Mouse (Mus musculus): ENCODE measurements around the gene Srsf3. TPM values are rescaled to one million over a fixed set of nuclear protein-coding genes. Genes with fewer than 3 reads are reported as not detected.
"Not testable (repeated sequence)": the region's sequence is repeated elsewhere in the genome, so short reads cannot be mapped to it uniquely, and the experiment has no call there.

Gene Srsf3
- polyA plus RNA-seq, 1 experiment from 2014 or later, result 532 TPM

GRCm38 (mm10) chr17:29060946-29061345, 28.5 kb downstream of the Srsf3 start:
- H3K4me1 ChIP-seq (replicated peaks; ENCODE audit: control insufficient read depth, insufficient read depth, low read length), result peaks cover 8% of the 10 kb centered on the region; the same call in 1 of the 2 replicates
- no peaks in the 10 kb centered on the region for H3K27me3 ChIP-seq (replicated peaks; ENCODE audit: control insufficient read depth, insufficient read depth, low read length)
- ATAC-seq (replicated peaks; ENCODE audit: low FRiP score), result no peak
- no peaks in the 10 kb centered on the region for H3K36me3 ChIP-seq (ENCODE audit: control insufficient read depth, insufficient read depth, low read length)
- no peak overlapping the region for H3K9ac ChIP-seq (ENCODE audit: low read depth, low read length)
- no peak overlapping the region for H3K27ac ChIP-seq (ENCODE audit: low read depth, low read length)
- no peak overlapping the region for H3K4me3 ChIP-seq (ENCODE audit: low read depth, low read length)
- no peak overlapping the region for H3K4me2 ChIP-seq
- DNase-seq (ENCODE audit: low spot score), result no peak
- WGBS, result 81% methylated on average over 9 of the region's 9 CpGs
- H3K9me3 ChIP-seq (ENCODE audit: control insufficient read depth, low read length), result no peaks in the 10 kb centered on the region

- no peak overlapping the region for H3K9ac ChIP-seq (ENCODE audit: low read depth, low read length)
- H3K9me3 ChIP-seq (ENCODE audit: control insufficient read depth, low read length), result no peaks in the 10 kb centered on the region
- ATAC-seq (replicated peaks; ENCODE audit: low FRiP score) (no peak), DNase-seq (ENCODE audit: low spot score) (no peak)
- WGBS, result 58% methylated on average over 13 of the region's 13 CpGs
- no peak overlapping the region for H3K27ac ChIP-seq (ENCODE audit: low read depth, low read length)
- no peak overlapping the region for H3K4me2 ChIP-seq
- no peaks in the 10 kb centered on the region for H3K36me3 ChIP-seq (ENCODE audit: control insufficient read depth, insufficient read depth, low read length)
- H3K4me1 ChIP-seq (replicated peaks; ENCODE audit: control insufficient read depth, insufficient read depth, low read length), result no peaks in the 10 kb centered on the region; the same call in 1 of the 2 replicates
- H3K27me3 ChIP-seq (replicated peaks; ENCODE audit: control insufficient read depth, insufficient read depth, low read length), result no peaks in the 10 kb centered on the region
- H3K4me3 ChIP-seq (ENCODE audit: low read depth, low read length), result no peak overlapping the region
Measured at GRCm38 (mm10) chr17:29062119-29063035, 29.9 kb downstream of the Srsf3 start.

GRCm38 (mm10) chr17:29063121-29063987, 30.9 kb downstream of the Srsf3 start:
- H3K9me3 ChIP-seq (ENCODE audit: control insufficient read depth, low read length), result no peaks in the 10 kb centered on the region
- no peak overlapping the region for H3K4me3 ChIP-seq (ENCODE audit: low read depth, low read length)
- H3K9ac ChIP-seq (ENCODE audit: low read depth, low read length), result no peak overlapping the region
- no peaks in the 10 kb centered on the region; the same call in 1 of the 2 replicates for H3K4me1 ChIP-seq (replicated peaks; ENCODE audit: control insufficient read depth, insufficient read depth, low read length)
- H3K36me3 ChIP-seq (ENCODE audit: control insufficient read depth, insufficient read depth, low read length), result no peaks in the 10 kb centered on the region
- ATAC-seq (replicated peaks; ENCODE audit: low FRiP score) (no peak), DNase-seq (ENCODE audit: low spot score) (no peak)
- WGBS, result 54% methylated on average over 8 of the region's 8 CpGs
- H3K27me3 ChIP-seq (replicated peaks; ENCODE audit: control insufficient read depth, insufficient read depth, low read length), result no peaks in the 10 kb centered on the region
- H3K4me2 ChIP-seq, result no peak overlapping the region
- H3K27ac ChIP-seq (ENCODE audit: low read depth, low read length), result no peak overlapping the region

- 84% methylated on average over 2 of the region's 2 CpGs for WGBS
- no peaks in the 10 kb centered on the region for H3K27me3 ChIP-seq (replicated peaks; ENCODE audit: control insufficient read depth, insufficient read depth, low read length)
Measured at GRCm38 (mm10) chr17:29063988-29064285, 31.5 kb downstream of the Srsf3 start.

GRCm38 (mm10) chr17:29065245-29065940, 33.0 kb downstream of the Srsf3 start:
- no peaks in the 10 kb centered on the region for H3K4me1 ChIP-seq (replicated peaks; ENCODE audit: control insufficient read depth, insufficient read depth, low read length)
- H3K36me3 ChIP-seq (ENCODE audit: control insufficient read depth, insufficient read depth, low read length), result no peaks in the 10 kb centered on the region
- no peak overlapping the region for H3K4me3 ChIP-seq (ENCODE audit: low read depth, low read length)
- H3K9me3 ChIP-seq (ENCODE audit: control insufficient read depth, low read length), result no peaks in the 10 kb centered on the region
- WGBS, result 76% methylated on average over 21 of the region's 21 CpGs
- no peak for ATAC-seq (replicated peaks; ENCODE audit: low FRiP score)
- H3K27ac ChIP-seq (ENCODE audit: low read depth, low read length), result no peak overlapping the region
- H3K4me2 ChIP-seq, result no peak overlapping the region
- H3K9ac ChIP-seq (ENCODE audit: low read depth, low read length), result no peak overlapping the region
- no peak for DNase-seq (ENCODE audit: low spot score)
- H3K27me3 ChIP-seq (replicated peaks; ENCODE audit: control insufficient read depth, insufficient read depth, low read length), result no peaks in the 10 kb centered on the region

More at GRCm38 (mm10) chr17:29063988-29064285, 31.5 kb downstream of the Srsf3 start:
- no peak for ATAC-seq (replicated peaks; ENCODE audit: low FRiP score)
- Histone ChIP-seq H3K4me3 (ENCODE audit: low read depth, low read length) (no peak overlapping the region), H3K9ac (ENCODE audit: low read depth, low read length) (no peak overlapping the region), H3K36me3 (ENCODE audit: control insufficient read depth, insufficient read depth, low read length) (no peaks in the 10 kb centered on the region), H3K4me2 (no peak overlapping the region), H3K27ac (ENCODE audit: low read depth, low read length) (no peak overlapping the region), H3K9me3 (ENCODE audit: control insufficient read depth, low read length) (no peaks in the 10 kb centered on the region), H3K4me1 (replicated peaks; ENCODE audit: control insufficient read depth, insufficient read depth, low read length) (no peaks in the 10 kb centered on the region)
- DNase-seq (ENCODE audit: low spot score), result no peak

- Histone ChIP-seq H3K27me3 (replicated peaks; ENCODE audit: control insufficient read depth, insufficient read depth, low read length) (no peaks in the 10 kb centered on the region), H3K9ac (ENCODE audit: low read depth, low read length) (no peak overlapping the region), H3K4me1 (replicated peaks; ENCODE audit: control insufficient read depth, insufficient read depth, low read length) (no peaks in the 10 kb centered on the region), H3K4me2 (no peak overlapping the region), H3K9me3 (ENCODE audit: control insufficient read depth, low read length) (no peaks in the 10 kb centered on the region), H3K4me3 (ENCODE audit: low read depth, low read length) (no peak overlapping the region), H3K36me3 (ENCODE audit: control insufficient read depth, insufficient read depth, low read length) (no peaks in the 10 kb centered on the region), H3K27ac (ENCODE audit: low read depth, low read length) (no peak overlapping the region)
- WGBS, result 90% methylated on average over 3 of the region's 3 CpGs
- DNase-seq (ENCODE audit: low spot score), result no peak
- no peak for ATAC-seq (replicated peaks; ENCODE audit: low FRiP score)
Measured at GRCm38 (mm10) chr17:29065971-29066370, 33.5 kb downstream of the Srsf3 start.

- not testable (repeated sequence) for H3K4me3 ChIP-seq (ENCODE audit: low read depth, low read length); ATAC-seq (replicated peaks; ENCODE audit: low FRiP score); H3K9me3 ChIP-seq (ENCODE audit: control insufficient read depth, low read length)
Measured at GRCm38 (mm10) chr17:29067416-29067815, 35.0 kb downstream of the Srsf3 start.

GRCm38 (mm10) chr17:29067847-29068246, 35.4 kb downstream of the Srsf3 start:
- Histone ChIP-seq H3K9ac (ENCODE audit: low read depth, low read length) (no peak overlapping the region), H3K4me1 (replicated peaks; ENCODE audit: control insufficient read depth, insufficient read depth, low read length) (no peaks in the 10 kb centered on the region), H3K36me3 (ENCODE audit: control insufficient read depth, insufficient read depth, low read length) (no peaks in the 10 kb centered on the region), H3K27ac (ENCODE audit: low read depth, low read length) (no peak overlapping the region), H3K9me3 (ENCODE audit: control insufficient read depth, low read length) (no peaks in the 10 kb centered on the region), H3K27me3 (replicated peaks; ENCODE audit: control insufficient read depth, insufficient read depth, low read length) (0 out of 2 replicates have a peak, but pooled peaks cover 1% of the 10 kb centered on the region), H3K4me2 (no peak overlapping the region), H3K4me3 (ENCODE audit: low read depth, low read length) (no peak overlapping the region)
- no peak for DNase-seq (ENCODE audit: low spot score)
- WGBS, result 39% methylated on average over 5 of the region's 5 CpGs
- no peak for ATAC-seq (replicated peaks; ENCODE audit: low FRiP score)

More at GRCm38 (mm10) chr17:29067416-29067815, 35.0 kb downstream of the Srsf3 start:
- H3K27ac ChIP-seq (ENCODE audit: low read depth, low read length); DNase-seq (ENCODE audit: low spot score); H3K4me2 ChIP-seq; H3K27me3 ChIP-seq (replicated peaks; ENCODE audit: control insufficient read depth, insufficient read depth, low read length); H3K4me1 ChIP-seq (replicated peaks; ENCODE audit: control insufficient read depth, insufficient read depth, low read length); H3K36me3 ChIP-seq (ENCODE audit: control insufficient read depth, insufficient read depth, low read length); H3K9ac ChIP-seq (ENCODE audit: low read depth, low read length): not testable (repeated sequence)
- 66% methylated on average over 3 of the region's 3 CpGs for WGBS

Data from liver, embryonic 11.5 days (tissue).